Mouse (Mus musculus): ENCODE measurements around the gene Snrnp35. TPM values are rescaled to one million over a fixed set of nuclear protein-coding genes. Genes with fewer than 3 reads are reported as not detected.

Gene Snrnp35
- 7.1 TPM for polyA plus RNA-seq (2017; shearing (Covaris generic))

GRCm38 (mm10) chr5:124482966-124483654, at the start of gene Snrnp35:
Gene Snrnp35 (plus strand): TSS chr5:124483134.

GRCm38 (mm10) chr5:124439447-124440093, 43.4 kb upstream of the Snrnp35 start, which contains the start of gene Kmt5a:
Gene Kmt5a (plus strand): TSS chr5:124439930.

GRCm38 (mm10) chr5:124530655-124531582, 48.0 kb downstream of the Snrnp35 start, which contains the start of gene Rilpl1:
Gene Rilpl1 (minus strand): TSS chr5:124531391.

GRCm38 (mm10) chr5:124540383-124540786, 57.5 kb downstream of the Snrnp35 start, which contains the start of gene Tmed2:
Gene Tmed2 (plus strand): TSS chr5:124540695.

Other genes with a start within 250 kb of the Snrnp35 start
- 11.3 TPM for gene Pitpnm2, start 233.4 kb upstream of the Snrnp35 start, polyA plus RNA-seq (2017; shearing (Covaris generic))
- 22.7 TPM for gene Mphosph9, start 155.2 kb upstream of the Snrnp35 start, polyA plus RNA-seq (2017; shearing (Covaris generic))
- 2.5 TPM for gene 2810006K23Rik, start 155.0 kb upstream of the Snrnp35 start, polyA plus RNA-seq (2017; shearing (Covaris generic))
- 119 TPM for gene Cdk2ap1, start 120.1 kb upstream of the Snrnp35 start, polyA plus RNA-seq (2017; shearing (Covaris generic))
- gene Sbno1, start 57.1 kb upstream of the Snrnp35 start, polyA plus RNA-seq (2017; shearing (Covaris generic)): 102 TPM
- gene Kmt5a, start 43.2 kb upstream of the Snrnp35 start, polyA plus RNA-seq (2017; shearing (Covaris generic)): 68.9 TPM
- 82.7 TPM for gene Rilpl2, start 4.8 kb upstream of the Snrnp35 start, polyA plus RNA-seq (2017; shearing (Covaris generic))
- 2.1 TPM for gene Rilpl1, start 48.3 kb downstream of the Snrnp35 start, polyA plus RNA-seq (2017; shearing (Covaris generic))
- 521 TPM for gene Tmed2, start 57.6 kb downstream of the Snrnp35 start, polyA plus RNA-seq (2017; shearing (Covaris generic))
- 15.8 TPM for gene Ddx55, start 69.7 kb downstream of the Snrnp35 start, polyA plus RNA-seq (2017; shearing (Covaris generic))
- 21.1 TPM for gene Eif2b1, start 96.0 kb downstream of the Snrnp35 start, polyA plus RNA-seq (2017; shearing (Covaris generic))
- gene Gtf2h3, start 96.0 kb downstream of the Snrnp35 start, polyA plus RNA-seq (2017; shearing (Covaris generic)): 17.5 TPM
- gene Atp6v0a2, start 145.4 kb downstream of the Snrnp35 start, polyA plus RNA-seq (2017; shearing (Covaris generic)): 86.0 TPM
- gene Dnah10, start 242.0 kb downstream of the Snrnp35 start, polyA plus RNA-seq (2017; shearing (Covaris generic)): 0.06 TPM